Mouse (Mus musculus) myocyte (in vitro differentiated cells): ENCODE data around the gene Rnf183. TPM values are rescaled to one million over a fixed set of nuclear protein-coding genes. Genes with fewer than 3 reads are reported as not detected.
A peak's percentile ranks its signal among the peaks of the same experiment; 100 is the strongest.

Experiments
- H3K27me3 ChIP-seq: one replicate; pipeline ENCODE4 v1.6.1; 2011; ENCODE audit not compliant: control insufficient read depth, insufficient read depth, insufficient read length
- H3K36me3 ChIP-seq: one replicate; pipeline ENCODE4 v1.6.1; 2011; ENCODE audit not compliant: control insufficient read depth, insufficient read depth
- H3K4me2 ChIP-seq: one replicate; pipeline ENCODE4 v1.6.1; 2011; ENCODE audit warnings: low read depth, control low read depth
- H3K4me3 ChIP-seq: one replicate; pipeline ENCODE4 v1.5.1; 2011; ENCODE audit warnings: mild to moderate bottlenecking, control low read depth, moderate library complexity
- H3K79me2 ChIP-seq: one replicate; pipeline ENCODE4 v1.6.1; 2011; ENCODE audit not compliant: control insufficient read depth, insufficient read depth
- H3ac ChIP-seq: one replicate; pipeline ENCODE4 v1.6.1; 2011; ENCODE audit not compliant: control insufficient read depth, insufficient read length
- CEBPB ChIP-seq: IDR thresholded peaks from 2 replicates; pipeline ENCODE4 v1.6.1; 2011; ENCODE audit warnings: mild to moderate bottlenecking, moderate library complexity; ENCODE audit not compliant: poor library complexity, insufficient read depth, severe bottlenecking
- E2F4 ChIP-seq: IDR thresholded peaks from one replicate; pipeline ENCODE4 v1.6.1; 2011; ENCODE audit warnings: mild to moderate bottlenecking, control low read depth, moderate library complexity; ENCODE audit not compliant: insufficient read depth
- MAX ChIP-seq: IDR thresholded peaks from one replicate; pipeline ENCODE4 v1.6.1; 2011; ENCODE audit warnings: low read depth, mild to moderate bottlenecking, control low read depth
- MYOD1 ChIP-seq, 3 experiments: IDR thresholded peaks; one replicate each; pipeline ENCODE4 v1.6.1; 2011; ENCODE audit warnings: control low read depth in 2 of 3, low read depth in 2 of 3, mild to moderate bottlenecking in 2 of 3, moderate library complexity in 1 of 3; ENCODE audit not compliant: insufficient read length in 2 of 3, control insufficient read depth in 1 of 3
- MYOG ChIP-seq, 3 experiments: IDR thresholded peaks; one replicate each; pipeline ENCODE4 v1.6.1; 2011; ENCODE audit warnings: control low read depth in 2 of 3, low read depth in 2 of 3, mild to moderate bottlenecking in 2 of 3; ENCODE audit not compliant: insufficient read length in 2 of 3, control insufficient read depth in 1 of 3, insufficient read depth in 1 of 3
- POLR2A ChIP-seq: IDR thresholded peaks from one replicate; pipeline ENCODE4 v1.6.1; 2011; ENCODE audit warnings: low read depth, mild to moderate bottlenecking, control low read depth, moderate library complexity; ENCODE audit not compliant: insufficient read length
- POLR2AphosphoS2 ChIP-seq: IDR thresholded peaks from one replicate; pipeline ENCODE4 v1.6.1; 2011; ENCODE audit warnings: low read depth, control low read depth; ENCODE audit not compliant: insufficient read length
- REST ChIP-seq: IDR thresholded peaks from one replicate; pipeline ENCODE4 v1.6.1; 2011; ENCODE audit warnings: mild to moderate bottlenecking, control low read depth, moderate library complexity; ENCODE audit not compliant: insufficient read depth, insufficient read length
- SRF ChIP-seq: IDR thresholded peaks from one replicate; pipeline ENCODE4 v1.6.1; 2011; ENCODE audit warnings: low read depth; ENCODE audit not compliant: control insufficient read depth, insufficient read length
- TCF12 ChIP-seq: IDR thresholded peaks from one replicate; pipeline ENCODE4 v1.6.1; 2011; ENCODE audit warnings: mild to moderate bottlenecking, control low read depth; ENCODE audit not compliant: poor library complexity, insufficient read depth, severe bottlenecking
- TCF3 ChIP-seq: IDR thresholded peaks from one replicate; pipeline ENCODE4 v1.6.1; 2011; ENCODE audit warnings: low read depth, control low read depth; ENCODE audit not compliant: insufficient read length
- USF1 ChIP-seq: IDR thresholded peaks from one replicate; pipeline ENCODE4 v1.6.1; 2011; ENCODE audit warnings: low read depth, mild to moderate bottlenecking, control low read depth, moderate library complexity
- polyA plus RNA-seq: library from polyadenylated mRNA; unstranded; fragments of >200 nt; fragmentation: generic; extraction: Trizol; gene quantifications from one replicate; pipeline ENCODE4 v1.2.1, GENCODE M21; 2012; ENCODE audit warnings: missing spikeins

Rnf183 gene
- polyA plus RNA-seq, 1 experiment: not detected

DNA sequence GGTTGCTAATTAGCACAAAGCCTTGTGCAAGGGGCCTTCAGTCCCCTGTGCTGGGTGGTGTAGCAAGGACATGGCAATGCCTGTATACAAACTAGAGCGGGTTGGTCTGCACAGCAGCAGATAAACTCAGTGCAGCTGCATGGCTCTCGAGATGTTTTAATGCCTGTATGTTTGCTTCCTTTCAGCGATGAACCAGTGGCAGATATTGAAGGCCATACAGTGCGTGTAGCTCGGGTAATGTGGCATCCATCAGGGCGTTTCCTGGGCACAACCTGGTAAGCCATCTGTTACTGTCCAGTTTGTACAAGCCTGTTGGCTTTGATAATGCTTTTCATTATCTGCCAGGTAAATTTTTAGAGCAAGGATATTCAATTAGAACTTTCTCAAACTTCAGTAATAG, 16.0 kb downstream of the Rnf183 start:
- no peak for TF ChIP-seq USF1
- TF ChIP-seq MYOD1 (IDR thresholded peaks at IDR 0.05; ENCODE audit: control insufficient read depth in 1 of 3, insufficient read length in 2 of 3, low read depth in 2 of 3): no peak
- TF ChIP-seq TCF12: no peak
- TF ChIP-seq SRF: no peak
- TF ChIP-seq TCF3: no peak
- TF ChIP-seq CEBPB: no peak
- no peak for TF ChIP-seq E2F4
- TF ChIP-seq POLR2AphosphoS2: no peak
- TF ChIP-seq REST: no peak
- no peak for TF ChIP-seq POLR2A
- TF ChIP-seq MAX: no peak
- TF ChIP-seq MYOG (IDR thresholded peaks at IDR 0.05; ENCODE audit: control insufficient read depth in 1 of 3, insufficient read depth in 1 of 3, insufficient read length in 2 of 3, low read depth in 2 of 3): no peak
- H3K36me3 ChIP-seq: peaks cover 80% of the 10 kb centered on the region
- H3ac ChIP-seq: no peak overlapping the region
- no peaks in the 10 kb centered on the region for H3K27me3 ChIP-seq
- H3K4me3 ChIP-seq: no peak overlapping the region
- no peak overlapping the region for H3K4me2 ChIP-seq
- no peaks in the 10 kb centered on the region for H3K79me2 ChIP-seq

- Histone ChIP-seq H3K4me3 (no peak overlapping the region), H3ac (no peak overlapping the region), H3K27me3 (no peaks in the 10 kb centered on the region), H3K79me2 (no peaks in the 10 kb centered on the region), H3K4me2 (no peak overlapping the region), H3K36me3 (peaks cover 77% of the 10 kb centered on the region)
- TF ChIP-seq MYOD1 (IDR thresholded peaks at IDR 0.05; ENCODE audit: control insufficient read depth in 1 of 3, insufficient read length in 2 of 3, low read depth in 2 of 3): no peak
- no peak for TF ChIP-seq TCF3
- TF ChIP-seq E2F4: no peak
- no peak for TF ChIP-seq TCF12
- no peak for TF ChIP-seq USF1
- TF ChIP-seq REST: no peak
- TF ChIP-seq MYOG (IDR thresholded peaks at IDR 0.05; ENCODE audit: control insufficient read depth in 1 of 3, insufficient read depth in 1 of 3, insufficient read length in 2 of 3, low read depth in 2 of 3): no peak
- TF ChIP-seq SRF: no peak
- no peak for TF ChIP-seq POLR2AphosphoS2
- no peak for TF ChIP-seq POLR2A
- no peak for TF ChIP-seq MAX
- no peak for TF ChIP-seq CEBPB
Observed at GRCm38 (mm10) chr4:62418448-62418847, 16.6 kb downstream of the Rnf183 start.

DNA sequence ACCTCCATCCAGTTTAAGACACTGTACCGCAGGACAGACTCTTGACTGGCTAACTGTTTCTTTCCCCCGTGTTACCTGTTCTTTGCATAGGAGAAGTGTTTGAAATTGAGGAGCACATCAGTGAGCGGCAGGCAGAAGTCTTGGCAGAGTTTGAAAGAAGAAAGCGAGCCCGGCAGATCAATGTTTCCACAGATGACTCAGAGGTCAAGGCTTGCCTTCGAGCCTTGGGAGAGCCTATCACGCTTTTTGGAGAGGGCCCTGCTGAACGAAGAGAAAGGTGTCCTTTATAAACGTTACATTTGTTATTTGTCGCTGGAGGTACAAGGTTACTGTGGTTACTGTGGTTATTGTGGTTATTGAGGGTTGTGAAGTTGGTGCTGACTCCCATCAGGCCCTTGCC, 23.4 kb downstream of the Rnf183 start:
- Histone ChIP-seq H3ac (no peak overlapping the region), H3K4me3 (no peak overlapping the region)
- no peak for TF ChIP-seq TCF12
- TF ChIP-seq SRF: no peak
- TF ChIP-seq E2F4: no peak
- TF ChIP-seq POLR2AphosphoS2: no peak

DNA sequence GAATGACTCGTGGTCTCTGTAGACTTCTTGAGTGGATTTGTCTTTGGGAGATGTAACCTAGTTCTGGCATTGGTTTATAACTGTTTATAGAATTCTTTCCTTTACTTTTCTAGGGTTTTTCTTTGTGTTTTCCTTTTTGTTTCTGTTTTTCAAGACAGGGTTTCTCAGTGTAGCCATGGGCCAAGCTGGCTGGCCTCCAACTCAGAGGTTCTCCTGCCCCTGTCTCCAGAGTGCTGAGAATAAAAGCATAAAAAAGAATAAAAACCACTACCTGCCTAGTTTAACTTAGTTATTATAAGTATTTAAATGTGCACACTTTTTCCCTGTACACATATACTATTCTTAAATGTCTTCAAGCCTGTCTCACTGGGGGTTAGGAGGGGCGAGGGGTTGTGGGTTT, 24.7 kb downstream of the Rnf183 start:
- Histone ChIP-seq H3K4me3 (peak overlapping the region; percentile 86), H3K79me2 (peaks cover 40% of the 10 kb centered on the region), H3ac (no peak overlapping the region), H3K4me2 (peak overlapping the region; percentile 81), H3K36me3 (peaks cover 37% of the 10 kb centered on the region), H3K27me3 (no peaks in the 10 kb centered on the region)
- no peak for TF ChIP-seq TCF3
- TF ChIP-seq CEBPB: no peak
- TF ChIP-seq SRF: no peak
- TF ChIP-seq POLR2AphosphoS2: no peak
- no peak for TF ChIP-seq E2F4
- no peak for TF ChIP-seq REST
- no peak for TF ChIP-seq TCF12
- TF ChIP-seq MYOD1 (IDR thresholded peaks at IDR 0.05; ENCODE audit: control insufficient read depth in 1 of 3, insufficient read length in 2 of 3, low read depth in 2 of 3): no peak
- TF ChIP-seq POLR2A: no peak
- TF ChIP-seq USF1: no peak
- TF ChIP-seq MYOG (IDR thresholded peaks at IDR 0.05; ENCODE audit: control insufficient read depth in 1 of 3, insufficient read depth in 1 of 3, insufficient read length in 2 of 3, low read depth in 2 of 3): no peak
- TF ChIP-seq MAX: no peak

More for the DNA sequence above, 23.4 kb downstream of the Rnf183 start:
- Histone ChIP-seq H3K79me2 (peaks cover 40% of the 10 kb centered on the region), H3K4me2 (no peak overlapping the region), H3K27me3 (no peaks in the 10 kb centered on the region), H3K36me3 (peaks cover 46% of the 10 kb centered on the region)

DNA sequence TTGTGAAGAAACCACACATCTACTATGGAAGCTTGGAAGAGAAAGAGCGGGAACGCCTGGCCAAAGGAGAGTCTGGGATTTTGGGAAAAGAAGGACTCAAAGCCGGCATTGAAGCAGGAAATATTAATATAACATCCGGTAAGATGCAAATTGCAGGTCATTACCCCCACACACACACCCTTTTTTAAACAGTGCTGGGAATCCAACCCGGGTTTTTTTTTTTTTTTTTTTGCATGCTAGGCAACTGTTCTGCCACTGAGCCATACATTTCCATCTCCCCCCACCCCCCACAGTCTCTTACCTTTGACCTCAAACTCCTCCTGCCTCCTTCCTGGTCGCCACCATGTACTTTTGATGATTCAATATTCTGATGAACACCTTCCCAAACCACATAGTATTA, 25.4 kb downstream of the Rnf183 start:
- H3K36me3 ChIP-seq: peaks cover 30% of the 10 kb centered on the region
- H3K4me2 ChIP-seq: peak overlapping the region; percentile 81
- peak overlapping the region; percentile 86 for H3K4me3 ChIP-seq
- H3ac ChIP-seq: peak overlapping the region; percentile 16
- no peaks in the 10 kb centered on the region for H3K27me3 ChIP-seq
- peaks cover 45% of the 10 kb centered on the region for H3K79me2 ChIP-seq
- TF ChIP-seq MAX: no peak
- TF ChIP-seq REST: no peak
- no peak for TF ChIP-seq POLR2A
- TF ChIP-seq TCF3: no peak
- TF ChIP-seq CEBPB: no peak
- TF ChIP-seq MYOD1 (IDR thresholded peaks at IDR 0.05; ENCODE audit: control insufficient read depth in 1 of 3, insufficient read length in 2 of 3, low read depth in 2 of 3): no peak
- TF ChIP-seq POLR2AphosphoS2: no peak
- TF ChIP-seq E2F4: no peak
- TF ChIP-seq MYOG (IDR thresholded peaks at IDR 0.05; ENCODE audit: control insufficient read depth in 1 of 3, insufficient read depth in 1 of 3, insufficient read length in 2 of 3, low read depth in 2 of 3): no peak
- no peak for TF ChIP-seq SRF
- TF ChIP-seq USF1: no peak
